Mouse (Mus musculus) midbrain, embryonic 16.5 days (tissue): ENCODE measurements around the gene Pgap3. TPM values are rescaled to one million over a fixed set of nuclear protein-coding genes. Genes with fewer than 3 reads are reported as not detected.

Experiments used
- ATAC-seq: fragments of 200-750 bp; cut with Nextera tagmentation; 2 replicates; pipeline ENCODE4 v1.8.0; 2017; ENCODE audit warnings: moderate TSS enrichment
- H3K27ac ChIP-seq: fragments of 300-500 bp; sonication (generic); 2 replicates; pipeline ENCODE4 v1.5.1; 2014; ENCODE audit warnings: mild to moderate bottlenecking, low read length, mixed read lengths
- H3K27me3 ChIP-seq: fragments of 300-500 bp; sonication (generic); 2 replicates; pipeline ENCODE4 v1.6.1; 2014; ENCODE audit warnings: low read depth, low read length, mixed read lengths; ENCODE audit not compliant: control insufficient read depth, insufficient read depth
- H3K36me3 ChIP-seq: fragments of 300-500 bp; sonication (generic); 2 replicates; pipeline ENCODE4 v1.6.1; 2014; ENCODE audit warnings: mild to moderate bottlenecking, low read length, moderate library complexity, mixed read lengths; ENCODE audit not compliant: control insufficient read depth, insufficient read depth
- H3K4me1 ChIP-seq: fragments of 300-500 bp; sonication (generic); 2 replicates; pipeline ENCODE4 v1.6.1; 2014; ENCODE audit warnings: mild to moderate bottlenecking, low read length, mixed read lengths; ENCODE audit not compliant: control insufficient read depth, insufficient read depth
- H3K4me2 ChIP-seq: fragments of 300-500 bp; sonication (generic); 2 replicates; pipeline ENCODE4 v1.6.1; 2014; ENCODE audit warnings: mild to moderate bottlenecking, low read length, mixed read lengths
- H3K4me3 ChIP-seq: fragments of 300-500 bp; sonication (generic); 2 replicates; pipeline ENCODE4 v1.5.1; 2014; ENCODE audit warnings: low read depth, mild to moderate bottlenecking, low read length, moderate library complexity, mixed read lengths
- H3K9ac ChIP-seq: fragments of 300-500 bp; sonication (generic); 2 replicates; pipeline ENCODE4 v1.6.1; 2014; ENCODE audit warnings: low read depth, low read length, mixed read lengths
- H3K9me3 ChIP-seq: fragments of 300-500 bp; sonication (generic); replicated peaks from 2 replicates; pipeline ENCODE4 v1.6.1; 2014; ENCODE audit warnings: mild to moderate bottlenecking, low read length, mixed read lengths; ENCODE audit not compliant: control insufficient read depth, poor library complexity, severe bottlenecking
- WGBS: fragments of 180-500 bp; shearing (Covaris S2); extraction: QIAGEN DNeasy Blood & Tissue Kit; methylation state at CpG from one replicate; pipeline ENCODE4 v1.1.7; 2014; 5-methylcytosine and 5-hydroxymethylcytosine counted together
- polyA plus RNA-seq: library from polyadenylated mRNA; unstranded; fragments of >200 nt; fragmentation: Nextera tagmentation; extraction: Ambion mirVana; gene quantifications from 2 replicates; pipeline ENCODE4 v1.2.1, GENCODE M21; 2015

Gene Pgap3
- polyA plus RNA-seq = 7.4 and 8.6 TPM in 2 replicates

- peak; percentile 94 for ATAC-seq
- Histone ChIP-seq H3K27me3 (no peaks in the 10 kb centered on the region), H3K9me3 (no peaks in the 10 kb centered on the region), H3K36me3 (no peaks in the 10 kb centered on the region), H3K4me3 (peak within 1 kb of the TSS; percentile 56), H3K9ac (peak within 1 kb of the TSS; percentile 72), H3K4me1 (peaks cover 8% of the 10 kb centered on the region; the same call in 1 of the 2 replicates), H3K4me2 (peak within 1 kb of the TSS; percentile 65), H3K27ac (peak within 1 kb of the TSS; percentile 93)
- under 1% methylated on average over 40 of the region's 40 CpGs for WGBS
Observed at GRCm38 (mm10) chr11:98400161-98400726, at the start of gene Pgap3. TSS of gene Pgap3 (minus strand) at chr11:98400490.

- Histone ChIP-seq H3K9me3 (no peaks in the 10 kb centered on the region), H3K4me2 (no peak overlapping the region), H3K4me1 (no peaks in the 10 kb centered on the region), H3K27me3 (peaks cover 15% of the 10 kb centered on the region), H3K27ac (no peak overlapping the region), H3K9ac (no peak overlapping the region), H3K4me3 (no peak overlapping the region), H3K36me3 (no peaks in the 10 kb centered on the region)
- 79% methylated on average over 3 of the region's 3 CpGs for WGBS
- no peak for ATAC-seq
Observed at GRCm38 (mm10) chr11:98449419-98449818, 49.1 kb upstream of the Pgap3 start.

- Histone ChIP-seq H3K4me3 (no peak overlapping the region), H3K27me3 (peaks cover 15% of the 10 kb centered on the region), H3K9me3 (no peaks in the 10 kb centered on the region), H3K4me2 (no peak overlapping the region), H3K36me3 (no peaks in the 10 kb centered on the region), H3K9ac (no peak overlapping the region), H3K4me1 (no peaks in the 10 kb centered on the region), H3K27ac (no peak overlapping the region)
- WGBS = 51% methylated on average over 13 of the region's 13 CpGs
- no peak for ATAC-seq
Observed at GRCm38 (mm10) chr11:98448191-98448790, 48.0 kb upstream of the Pgap3 start.

- no peaks in the 10 kb centered on the region for H3K36me3 ChIP-seq
- WGBS = 18% methylated on average over 7 of the region's 7 CpGs
- no peak for ATAC-seq
- H3K4me3 ChIP-seq = no peak overlapping the region
- H3K4me1 ChIP-seq = no peaks in the 10 kb centered on the region
- no peak overlapping the region; the same call in 1 of the 2 replicates for H3K4me2 ChIP-seq
- H3K27me3 ChIP-seq = peaks cover 15% of the 10 kb centered on the region
- no peak overlapping the region for H3K27ac ChIP-seq
- H3K9me3 ChIP-seq = no peaks in the 10 kb centered on the region
- 0 out of 2 replicates have a peak overlapping the region, but pooled peaks have one; percentile 1 for H3K9ac ChIP-seq
Observed at GRCm38 (mm10) chr11:98447475-98447834, 47.2 kb upstream of the Pgap3 start.

GRCm38 (mm10) chr11:98446562-98447474 lies 46.5 kb upstream of the Pgap3 start:
- WGBS = 3% methylated on average over 33 of the region's 33 CpGs
- no peak overlapping the region for H3K4me3 ChIP-seq
- no peaks in the 10 kb centered on the region for H3K9me3 ChIP-seq

GRCm38 (mm10) chr11:98446213-98446561 lies 45.9 kb upstream of the Pgap3 start, which contains the start of gene Grb7:
TSS of gene Grb7 (plus strand) at chr11:98446394.
- Histone ChIP-seq H3K4me1 (no peaks in the 10 kb centered on the region), H3K9ac (0 out of 2 replicates have a peak within 1 kb of the TSS, but pooled peaks have one; percentile 1), H3K27ac (no peak within 1 kb of the TSS), H3K9me3 (no peaks in the 10 kb centered on the region), H3K4me2 (peak within 1 kb of the TSS; percentile 26; the same call in 1 of the 2 replicates), H3K27me3 (peaks cover 15% of the 10 kb centered on the region), H3K4me3 (no peak within 1 kb of the TSS), H3K36me3 (no peaks in the 10 kb centered on the region)
- 9% methylated on average over 5 of the region's 5 CpGs for WGBS
- no peak for ATAC-seq

More at GRCm38 (mm10) chr11:98446562-98447474, 46.5 kb upstream of the Pgap3 start:
- Histone ChIP-seq H3K27me3 (peaks cover 15% of the 10 kb centered on the region), H3K4me1 (no peaks in the 10 kb centered on the region), H3K9ac (0 out of 2 replicates have a peak overlapping the region, but pooled peaks have one; percentile 1), H3K27ac (no peak overlapping the region), H3K36me3 (no peaks in the 10 kb centered on the region), H3K4me2 (peak overlapping the region; percentile 26; the same call in 1 of the 2 replicates)
- ATAC-seq = no peak

- no peaks in the 10 kb centered on the region for H3K9me3 ChIP-seq
- no peaks in the 10 kb centered on the region for H3K36me3 ChIP-seq
- no peak overlapping the region for H3K27ac ChIP-seq
- no peak overlapping the region for H3K4me2 ChIP-seq
- H3K9ac ChIP-seq = no peak overlapping the region
- peaks cover 15% of the 10 kb centered on the region for H3K27me3 ChIP-seq
- no peaks in the 10 kb centered on the region for H3K4me1 ChIP-seq
- ATAC-seq = no peak
- WGBS = 63% methylated on average over 4 of the region's 4 CpGs
- H3K4me3 ChIP-seq = no peak overlapping the region
Observed at GRCm38 (mm10) chr11:98445679-98446078, 45.4 kb upstream of the Pgap3 start.

GRCm38 (mm10) chr11:98445238-98445637 lies 44.9 kb upstream of the Pgap3 start:
- Histone ChIP-seq H3K27me3 (peaks cover 15% of the 10 kb centered on the region), H3K27ac (no peak overlapping the region), H3K9me3 (no peaks in the 10 kb centered on the region), H3K4me3 (no peak overlapping the region), H3K9ac (no peak overlapping the region), H3K4me2 (no peak overlapping the region), H3K36me3 (no peaks in the 10 kb centered on the region), H3K4me1 (no peaks in the 10 kb centered on the region)
- ATAC-seq = no peak
- WGBS = 63% methylated on average over 1 of the region's 1 CpGs
